Mouse (Mus musculus) ES-E14 (cell line): Measurements from ENCODE around the gene Nr5a2. TPM values are rescaled to one million over a fixed set of nuclear protein-coding genes. Genes with fewer than 3 reads are reported as not detected.

ENCODE experiments used
- DNase-seq: peaks from one replicate; pipeline ENCODE4 v3.0.0-alpha.2; 2013; ENCODE audit warnings: low read depth, low spot score
- H3K27ac ChIP-seq: 2 replicates; pipeline ENCODE4 v1.5.1; 2012; ENCODE audit warnings: low read depth, mild to moderate bottlenecking, low read length, moderate library complexity, mixed read lengths; ENCODE audit not compliant: poor library complexity, insufficient read depth, severe bottlenecking
- H3K36me3 ChIP-seq: 2 replicates; pipeline ENCODE4 v1.6.1; 2012; ENCODE audit warnings: mild to moderate bottlenecking, low read length, moderate library complexity, mixed read lengths; ENCODE audit not compliant: control insufficient read depth, poor library complexity, insufficient read depth, severe bottlenecking
- H3K4me1 ChIP-seq, 2 experiments: fragments of 150-350 bp in 1 of 2; sonication (generic) in 1 of 2; 2 replicates each; pipeline ENCODE4 v1.6.1; 2012; ENCODE audit warnings: low read length in 2 of 2, mild to moderate bottlenecking in 1 of 2, mixed read lengths in 1 of 2; ENCODE audit not compliant: control insufficient read depth in 2 of 2, insufficient read depth in 2 of 2, poor library complexity in 1 of 2
- H3K4me3 ChIP-seq, 2 experiments: fragments of 150-350 bp in 1 of 2; sonication (generic) in 1 of 2; 2 replicates each; pipeline ENCODE4 v1.5.1; 2012; ENCODE audit warnings: low read length in 2 of 2, low read depth in 1 of 2, mild to moderate bottlenecking in 1 of 2, mixed read lengths in 1 of 2; ENCODE audit not compliant: insufficient read depth in 1 of 2, poor library complexity in 1 of 2, severe bottlenecking in 1 of 2
- H3K9ac ChIP-seq: 2 replicates; pipeline ENCODE4 v1.6.1; 2012; ENCODE audit warnings: low read depth, mild to moderate bottlenecking, low read length, mixed read lengths; ENCODE audit not compliant: poor library complexity, insufficient read depth, severe bottlenecking
- H3K9me3 ChIP-seq: fragments of 150-350 bp; sonication (generic); 2 replicates; pipeline ENCODE4 v1.6.1; 2012; ENCODE audit warnings: low read depth, mild to moderate bottlenecking, low read length; ENCODE audit not compliant: control insufficient read depth, insufficient read depth
- CHD2 ChIP-seq: IDR thresholded peaks from 2 replicates; pipeline ENCODE4 v1.6.1; 2014; ENCODE audit warnings: mild to moderate bottlenecking, low read depth, low read length, inconsistent platforms
- HCFC1 ChIP-seq: IDR thresholded peaks from 2 replicates; pipeline ENCODE4 v1.6.1; 2012; ENCODE audit warnings: low read length, inconsistent platforms, borderline replicate concordance; ENCODE audit not compliant: insufficient read depth
- MAFK ChIP-seq: IDR thresholded peaks from 2 replicates; pipeline ENCODE4 v1.6.1; 2014; ENCODE audit warnings: mild to moderate bottlenecking, low read depth, low read length, inconsistent platforms; ENCODE audit not compliant: insufficient read depth
- ZC3H11A ChIP-seq: IDR thresholded peaks from 2 replicates; pipeline ENCODE4 v1.6.1; 2012; ENCODE audit warnings: low read depth, mild to moderate bottlenecking, inconsistent platforms, low read length, borderline replicate concordance
- ZNF384 ChIP-seq: IDR thresholded peaks from 2 replicates; pipeline ENCODE4 v1.6.1; 2012; ENCODE audit warnings: low read depth, low read length, inconsistent platforms
- in situ Hi-C, 2 experiments: fragments of 600-800 bp; cut with MboI; formaldehyde crosslinking; loops; one replicate each; pipeline ENCODE4 v1.15.1; 2025; ENCODE audit warnings: low sequenced_read_pairs in 2 of 2, inconsistent platforms in 1 of 2; ENCODE audit not compliant: unreplicated experiment in 2 of 2
- total RNA-seq: library from RNA; depleted of rRNA; stranded (reverse); fragments of 300-350 nt; gene quantifications from 2 replicates; pipeline ENCODE4 v1.2.3, GENCODE M21; 2012

Gene Nr5a2
- total RNA-seq, 1 experiment, result 24.6 TPM

DNA sequence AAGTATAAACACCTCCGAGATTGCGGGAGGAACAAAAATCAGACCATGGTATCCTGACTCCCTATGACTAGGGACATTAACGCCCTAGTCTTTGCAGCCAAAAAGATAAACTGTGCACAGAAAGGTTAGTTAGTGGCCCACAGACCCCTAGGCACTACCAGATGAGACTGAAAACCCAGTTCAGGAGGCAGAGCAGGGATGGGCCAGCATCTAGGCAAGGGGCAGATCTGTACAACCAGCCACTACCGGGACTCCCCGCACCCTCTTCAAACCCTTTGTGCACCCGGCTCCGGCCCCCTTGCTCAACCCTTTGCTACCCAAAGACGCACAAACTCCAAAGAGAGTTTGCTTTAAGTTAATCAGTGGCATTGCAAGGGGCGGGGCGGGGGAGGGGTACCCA is 14.4 kb downstream of the Nr5a2 start:
- H3K4me1 ChIP-seq, result peaks cover 6 to 7% of the 10 kb centered on the region in 2 experiments
- in situ Hi-C loops, result no loop called here
- TF ChIP-seq CHD2 (no peak), MAFK (no peak), HCFC1 (no peak), ZNF384 (no peak), ZC3H11A (no peak)
- H3K9ac ChIP-seq, result no peak overlapping the region
- H3K9me3 ChIP-seq, result no peaks in the 10 kb centered on the region
- H3K4me3 ChIP-seq, result peak overlapping the region; percentile 5 to 14; a peak in 1 of 4 replicates
- no peak for DNase-seq
- H3K36me3 ChIP-seq, result peaks cover 27% of the 10 kb centered on the region
- no peak overlapping the region for H3K27ac ChIP-seq

DNA sequence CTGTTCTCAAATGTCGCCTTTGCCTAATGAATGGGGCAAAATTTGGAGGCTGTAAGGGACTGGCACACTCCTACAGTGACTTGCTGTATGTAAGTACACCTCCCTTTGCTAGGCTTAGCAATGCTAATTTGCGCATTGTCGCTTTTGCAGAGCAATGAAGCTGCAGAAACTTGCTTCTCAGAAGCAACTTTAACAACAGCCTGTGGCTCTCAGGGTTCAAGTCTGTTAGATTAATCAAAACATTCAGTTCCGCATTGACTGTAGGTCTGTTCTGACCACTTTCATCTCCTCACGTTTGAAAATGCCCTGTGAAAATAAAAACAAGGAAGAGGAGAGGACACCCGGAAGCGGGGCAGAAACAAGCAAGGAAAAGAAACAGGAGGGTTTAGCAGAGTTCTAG is 14.8 kb downstream of the Nr5a2 start:
- no peaks in the 10 kb centered on the region for H3K9me3 ChIP-seq
- DNase-seq, result no peak
- H3K4me3 ChIP-seq, result peak overlapping the region in 1 of 2 experiments; percentile 14; a peak in 1 of 4 replicates
- H3K9ac ChIP-seq, result no peak overlapping the region
- peaks cover 31% of the 10 kb centered on the region for H3K36me3 ChIP-seq
- H3K27ac ChIP-seq, result no peak overlapping the region
- peaks cover 7 to 9% of the 10 kb centered on the region in 2 experiments for H3K4me1 ChIP-seq
- in situ Hi-C loops, result no loop called here
- TF ChIP-seq ZC3H11A, result no peak
- no peak for TF ChIP-seq CHD2
- no peak for TF ChIP-seq MAFK
- no peak for TF ChIP-seq ZNF384
- no peak for TF ChIP-seq HCFC1

GRCm38 (mm10) chr1:136940603-136941002 is 19.6 kb downstream of the Nr5a2 start:
- Histone ChIP-seq H3K4me1 (peaks cover 10 to 11% of the 10 kb centered on the region in 2 experiments), H3K9me3 (no peaks in the 10 kb centered on the region), H3K9ac (no peak overlapping the region), H3K36me3 (peaks cover 30% of the 10 kb centered on the region), H3K4me3 (no peak overlapping the region), H3K27ac (no peak overlapping the region)
- in situ Hi-C loops, result no loop called here
- no peak for DNase-seq
- TF ChIP-seq HCFC1 (no peak), ZNF384 (no peak), MAFK (no peak), ZC3H11A (no peak), CHD2 (no peak)

- no peak for DNase-seq
- TF ChIP-seq MAFK, result no peak
- TF ChIP-seq ZNF384, result no peak
- no peak for TF ChIP-seq HCFC1
- TF ChIP-seq CHD2, result no peak
- TF ChIP-seq ZC3H11A, result no peak
- Histone ChIP-seq H3K4me3 (no peak overlapping the region), H3K9ac (no peak overlapping the region), H3K27ac (no peak overlapping the region), H3K9me3 (no peaks in the 10 kb centered on the region), H3K36me3 (peaks cover 32% of the 10 kb centered on the region), H3K4me1 (peaks cover 8 to 10% of the 10 kb centered on the region in 2 experiments; a peak in 3 of 4 replicates)
- in situ Hi-C loops, result no loop called here
Observed at GRCm38 (mm10) chr1:136939220-136939619, 21.0 kb downstream of the Nr5a2 start.

DNA sequence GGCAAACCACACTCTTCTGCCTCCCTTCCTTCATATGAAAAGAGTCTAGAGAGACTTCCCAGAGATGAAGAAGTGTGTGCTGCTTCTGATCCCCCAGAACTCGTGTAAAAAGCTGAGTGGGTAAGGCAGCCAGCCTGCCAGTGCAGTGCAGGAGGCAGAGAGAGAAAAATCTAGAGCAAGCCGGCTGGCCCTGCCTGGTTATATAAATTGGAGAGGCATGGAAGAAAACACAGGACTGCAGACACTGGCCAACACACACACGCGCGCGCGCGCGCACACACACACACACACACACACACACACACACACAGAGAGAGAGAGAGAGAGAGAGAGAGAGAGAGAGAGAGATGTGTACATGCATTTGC is 24.3 kb downstream of the Nr5a2 start:
- TF ChIP-seq ZNF384, result no peak
- no peak for TF ChIP-seq CHD2
- Histone ChIP-seq H3K4me1 (peaks cover 8 to 17% of the 10 kb centered on the region in 2 experiments; a peak in 3 of 4 replicates), H3K4me3 (no peak overlapping the region), H3K27ac (no peak overlapping the region), H3K9ac (no peak overlapping the region), H3K36me3 (peaks cover 33% of the 10 kb centered on the region), H3K9me3 (no peaks in the 10 kb centered on the region)
- DNase-seq, result no peak
- in situ Hi-C loops, result no loop called here
